Mouse (Mus musculus) thymus, adult 2 months (tissue): ENCODE results near the gene Psmd12.

Experiments used
- CTCF ChIP-seq: fragments of 200-500 bp; IDR thresholded peaks from 2 replicates; pipeline ENCODE4 v1.5.1; 2012; ENCODE audit warnings: mild to moderate bottlenecking, control low read depth, low read length, moderate library complexity, borderline replicate concordance; ENCODE audit not compliant: control insufficient read depth, poor library complexity, insufficient read depth; ENCODE audit errors: extremely low read depth
- POLR2A ChIP-seq: fragments of 200-500 bp; IDR thresholded peaks from 2 replicates; pipeline ENCODE4 v1.6.1; 2012; ENCODE audit warnings: mild to moderate bottlenecking, low read length, control low read depth, moderate library complexity; ENCODE audit not compliant: control insufficient read depth, poor library complexity, insufficient read depth; ENCODE audit errors: extremely low read depth

DNA sequence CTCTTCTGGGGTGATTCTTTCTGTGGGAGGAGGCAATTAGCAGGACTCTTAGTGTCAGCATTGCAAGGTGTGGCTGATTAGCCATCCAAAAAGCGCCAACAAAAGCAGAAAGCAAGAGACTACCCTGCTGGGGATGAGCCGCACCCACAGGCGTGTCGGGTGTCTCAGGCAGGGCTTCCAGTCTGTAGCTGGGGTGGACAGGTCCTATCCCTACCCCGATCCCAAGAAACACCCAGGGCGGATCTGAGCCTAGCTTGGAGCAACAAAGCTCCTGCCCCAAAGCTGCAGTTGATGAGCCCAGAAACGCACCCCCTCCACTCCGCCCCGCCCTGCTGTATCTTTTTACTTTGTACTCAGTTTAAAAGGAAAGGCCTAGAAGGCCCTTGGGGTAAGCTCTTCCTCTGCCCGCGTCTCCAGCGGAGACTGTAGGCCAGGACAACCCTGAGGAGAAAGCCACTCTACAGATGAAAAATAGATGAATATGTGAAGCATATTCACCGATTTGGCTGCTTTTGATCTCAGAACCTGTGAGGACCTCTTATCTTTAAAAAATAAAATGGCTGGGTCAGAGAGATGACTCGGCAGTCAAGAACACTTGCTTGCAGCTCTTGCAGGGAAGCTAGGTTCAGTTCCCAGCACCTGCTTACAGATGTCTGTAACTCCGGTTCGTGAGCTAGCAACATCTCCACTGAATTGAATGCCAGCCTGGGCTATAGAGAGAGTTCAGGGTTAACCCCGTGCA, 29.9 kb upstream of the Psmd12 start:
- no peak for TF ChIP-seq POLR2A
- TF ChIP-seq CTCF = no peak
